ENCODE assay signal across 9 mouse cellular contexts in genomic region chr19:44750051-44751041, GRCm38 (mm10). TPM values are rescaled to one million over a fixed set of nuclear protein-coding genes. Genes with fewer than 3 reads are reported as not detected.
A peak's percentile ranks its signal among the peaks of the same experiment; 100 is the strongest.
DNase-seq lines count a peak whose midpoint lies in the region; ATAC-seq and TF ChIP-seq lines count a peak whose summit lies in the region.
"Had no signal": no experiment of that assay in that cellular context is flagged by ENCODE, and none has a peak within 500 bp of the region (broad histone marks: within the 10 kb centered on the region; RNA-seq: fewer than 3 reads in every experiment).

No protein-coding gene starts in this region.

- ATAC-seq in lung, embryonic 14.5 days (ENCODE audit: insufficient read depth): peak; percentile 67
- no peak for ATAC-seq in embryonic facial prominence, embryonic 15.5 days (ENCODE audit: insufficient number of reproducible peaks, low FRiP score, low TSS enrichment, low read depth)
- ATAC-seq in megakaryocyte progenitor cell, adult 5-6 weeks (replicated peaks; ENCODE audit: poor library complexity): peak; percentile 74

- no peaks in the 10 kb centered on the region for H3K9me3 ChIP-seq in lung, embryonic 14.5 days (ENCODE audit: low read depth, low read length)
- no peaks in the 10 kb centered on the region for H3K9me3 ChIP-seq in embryonic facial prominence, embryonic 15.5 days (replicated peaks)

- H3K4me1 ChIP-seq in lung, embryonic 14.5 days (ENCODE audit: insufficient read depth): no peaks in the 10 kb centered on the region
- H3K4me1 ChIP-seq in embryonic facial prominence, embryonic 15.5 days: peaks cover 22% of the 10 kb centered on the region
- no peaks in the 10 kb centered on the region; the same call in 1 of the 2 replicates for H3K4me1 ChIP-seq in kidney, adult 2 months (ENCODE audit: control insufficient read depth, insufficient read depth, low read length)

- DNase-seq in lung, embryonic 14.5 days: peak; percentile 60
- DNase-seq in lung, postnatal 14 days: no peak
- DNase-seq in kidney, adult 2 months: peak; percentile 95
- no peak for DNase-seq in Muller cell, postnatal 12 days (ENCODE audit: inconsistent ontology term)
- DNase-seq in thymus, postnatal 0 days (ENCODE audit: low spot score): no peak
- DNase-seq in cerebellum, postnatal 4 days (ENCODE audit: low spot score in 2 of 2): no peak

- H3K4me2 ChIP-seq in lung, embryonic 14.5 days: peak overlapping the region; percentile 50
- no peak overlapping the region for H3K4me2 ChIP-seq in embryonic facial prominence, embryonic 15.5 days (replicated peaks)

- no peaks in the 10 kb centered on the region for H3K36me3 ChIP-seq in lung, embryonic 14.5 days (ENCODE audit: insufficient read depth)
- no peaks in the 10 kb centered on the region for H3K36me3 ChIP-seq in embryonic facial prominence, embryonic 15.5 days
- no peaks in the 10 kb centered on the region for H3K36me3 ChIP-seq in kidney, adult 2 months (ENCODE audit: control insufficient read depth, insufficient read depth, low read length)

- WGBS in lung, embryonic 14.5 days: under 1% methylated on average over 42 of the region's 42 CpGs
- WGBS in embryonic facial prominence, embryonic 15.5 days: under 1% methylated on average over 42 of the region's 42 CpGs
- 1% methylated on average over 42 of the region's 42 CpGs for WGBS in kidney, adult 2 months

- no peak for TF ChIP-seq CTCF in lung, embryonic 14.5 days (IDR thresholded peaks at IDR 0.05; ENCODE audit: low read depth)
- no peak for TF ChIP-seq CTCF in kidney, adult 2 months (conservative IDR thresholded peaks at IDR 0.05; ENCODE audit: insufficient read depth, insufficient read length, low read depth, low read length)

- peaks cover 100% of the 10 kb centered on the region for H3K27me3 ChIP-seq in lung, embryonic 14.5 days (ENCODE audit: insufficient read depth, low read length)
- H3K27me3 ChIP-seq in embryonic facial prominence, embryonic 15.5 days: peaks cover 99% of the 10 kb centered on the region
- no peaks in the 10 kb centered on the region for H3K27me3 ChIP-seq in kidney, adult 2 months (replicated peaks; ENCODE audit: control insufficient read depth, insufficient read depth, low read length)

- TF ChIP-seq POLR2A in kidney, adult 2 months (IDR thresholded peaks at IDR 0.05; ENCODE audit: low read depth, low read length): peak; percentile 75

- H3K9ac ChIP-seq in lung, embryonic 14.5 days: 0 out of 2 replicates have a peak overlapping the region, but pooled peaks have one; percentile 20
- H3K9ac ChIP-seq in embryonic facial prominence, embryonic 15.5 days: no peak overlapping the region

- peak overlapping the region; percentile 22 for H3K4me3 ChIP-seq in lung, embryonic 14.5 days (ENCODE audit: low read depth, low read length)
- peak overlapping the region; percentile 9; the same call in 1 of the 2 replicates for H3K4me3 ChIP-seq in embryonic facial prominence, embryonic 15.5 days (replicated peaks)
- H3K4me3 ChIP-seq in kidney, adult 2 months (ENCODE audit: insufficient read depth, low read depth, low read length): peak overlapping the region; percentile 87
- H3K4me3 ChIP-seq: myocyte had no signal

- H3K27ac ChIP-seq in lung, embryonic 14.5 days (ENCODE audit: low read depth): no peak overlapping the region
- no peak overlapping the region for H3K27ac ChIP-seq in embryonic facial prominence, embryonic 15.5 days (replicated peaks)
- peak overlapping the region; percentile 100 for H3K27ac ChIP-seq in kidney, adult 2 months (ENCODE audit: insufficient read depth, low read depth, low read length)

RNA-seq across cellular contexts. Expression of gene Pax2, which starts 5.5 kb away (rescaled TPM):
- 0.07 TPM in 1 of 2 replicates, not detected in the other for polyA plus RNA-seq in lung, embryonic 14.5 days (2014; fragmentation: Nextera tagmentation; extraction: Ambion mirVana)
- 0.08 TPM in 1 of 2 replicates, not detected in the other for polyA plus RNA-seq in embryonic facial prominence, embryonic 15.5 days (2015; fragmentation: Nextera tagmentation; extraction: Ambion mirVana)
- 25.8 and 29.7 TPM in 2 replicates for polyA plus RNA-seq in kidney, adult 2 months (2012; rRNA removed)
- not detected in 2 replicates for total RNA-seq in megakaryocyte progenitor cell, adult 5-6 weeks (2015)
- total RNA-seq in megakaryocyte progenitor cell, adult 5-6 weeks (2017): not detected in 2 replicates
- polyA plus RNA-seq in thymus, postnatal 0 days (2015; fragmentation: Nextera tagmentation; extraction: Ambion mirVana): 0.04 TPM in 1 of 2 replicates, not detected in the other
- polyA plus RNA-seq: myocyte had no signal

Comparison
In these comparisons a context has a peak if more than half of its experiments do, and no peak if none do; other contexts are left out.
1. DNase-seq: peak in lung, embryonic 14.5 days (single experiment) and kidney, adult 2 months (single experiment); none in lung, postnatal 14 days (single experiment), Muller cell, postnatal 12 days (single experiment), thymus, postnatal 0 days (single experiment) and cerebellum, postnatal 4 days (0 of 2).
2. H3K4me3 ChIP-seq: peak in every context shown above with its lines; median percentile 87 in kidney, adult 2 months; 22 in lung, embryonic 14.5 days; 9 in embryonic facial prominence, embryonic 15.5 days.
3. RNA of gene Pax2, which starts 5.5 kb away (polyA plus RNA-seq): 25.8 to 29.7 TPM in kidney, adult 2 months; 0.08 TPM in embryonic facial prominence, embryonic 15.5 days, 0.07 TPM in lung, embryonic 14.5 days and 0.04 TPM in thymus, postnatal 0 days; every median in the first group is over 10 times any median in the second.